8 mouse cellular contexts compared by ENCODE assay signal in the genomic region with DNA sequence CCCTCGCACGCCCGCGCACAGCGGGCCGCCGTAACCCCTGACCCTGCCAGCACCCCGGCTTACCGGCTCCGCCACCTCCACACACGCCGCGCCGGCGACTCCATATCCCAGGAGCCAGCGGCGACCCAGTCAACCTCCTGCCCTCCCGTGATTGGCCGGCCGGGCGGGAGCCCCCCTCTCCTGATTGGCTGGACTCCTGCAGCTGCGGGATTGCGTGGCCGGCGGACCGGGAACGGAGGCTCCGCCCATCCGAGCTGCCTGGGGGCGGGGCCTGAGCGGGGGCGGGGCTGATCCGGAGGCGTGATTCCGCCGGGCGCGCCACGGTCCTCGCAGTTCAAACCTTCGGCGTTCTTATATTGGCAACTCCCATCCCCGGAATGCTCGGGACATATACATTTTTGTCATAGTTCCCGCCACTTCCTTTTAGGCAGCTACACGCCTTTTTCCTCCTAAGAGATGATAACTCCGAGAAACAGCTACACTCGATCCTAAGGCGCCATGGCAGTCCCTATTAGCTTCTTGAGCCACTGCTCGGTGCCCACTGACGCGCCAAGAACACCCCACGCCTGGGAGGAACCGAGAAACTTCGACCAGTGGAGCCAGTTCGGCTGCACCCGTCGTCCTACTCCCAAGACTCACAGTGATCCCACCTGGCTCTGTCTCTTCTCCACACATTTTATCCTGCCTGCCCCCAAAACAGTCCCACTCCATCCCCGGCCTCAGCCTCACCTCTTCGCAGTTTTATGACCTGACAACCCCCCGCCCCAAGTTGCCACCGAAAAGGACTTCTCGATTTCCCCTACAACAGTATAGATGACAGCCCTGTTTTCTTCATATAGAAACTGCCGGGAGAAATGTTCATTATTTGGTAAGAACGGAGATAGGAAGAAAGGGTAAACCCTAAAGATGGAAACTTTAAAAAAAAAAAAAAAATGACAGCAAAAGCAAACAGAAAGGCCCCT. TPM values are rescaled to one million over a fixed set of nuclear protein-coding genes. Genes with fewer than 3 reads are reported as not detected.
DNase-seq lines count a peak whose midpoint lies in the region; ATAC-seq and TF ChIP-seq lines count a peak whose summit lies in the region.

No protein-coding gene starts in this region.

- H3K9ac ChIP-seq in heart, embryonic 11.5 days (ENCODE audit: low read depth, low read length), result peak overlapping the region; percentile 83
- H3K9ac ChIP-seq in kidney, embryonic 16.5 days (replicated peaks; ENCODE audit: low read length), result peak overlapping the region; percentile 89
- peak overlapping the region; percentile 90 for H3K9ac ChIP-seq in liver, adult 2 months (ENCODE audit: low read depth, low read length)

- peak; percentile 94 for DNase-seq in A20 (ENCODE audit: low read depth, low spot score)
- DNase-seq in liver, adult 2 months (ENCODE audit: extremely low read depth, low read depth, low spot score), result peak; percentile 81
- DNase-seq in splenic B cell, adult 2 months (ENCODE audit: low read depth, low spot score), result peak; percentile 92

- peak; percentile 95 for ATAC-seq in heart, embryonic 11.5 days (replicated peaks; ENCODE audit: insufficient number of reproducible peaks, low FRiP score, low TSS enrichment)
- ATAC-seq in kidney, embryonic 16.5 days (ENCODE audit: low FRiP score, low TSS enrichment), result peak; percentile 95

- TF ChIP-seq CTCF in bone marrow macrophage, adult 2 months (IDR thresholded peaks at IDR 0.05; ENCODE audit: low read depth, low read length), result no peak
- no peak for TF ChIP-seq CTCF in embryonic fibroblast, embryonic 13.5 days (IDR thresholded peaks at IDR 0.05; ENCODE audit: borderline replicate concordance, insufficient read depth, low read length)
- TF ChIP-seq CTCF in liver, adult 2 months (IDR thresholded peaks at IDR 0.05; ENCODE audit: low read depth, low read length), result no peak

- peak overlapping the region; percentile 72 for H3K4me3 ChIP-seq in bone marrow macrophage, adult 2 months (ENCODE audit: insufficient read depth, low read length)
- H3K4me3 ChIP-seq in embryonic fibroblast, embryonic 13.5 days (ENCODE audit: insufficient read depth, low read length), result peak overlapping the region; percentile 93
- peak overlapping the region; percentile 73 for H3K4me3 ChIP-seq in heart, embryonic 11.5 days (ENCODE audit: low read depth, low read length)
- peak overlapping the region; percentile 81 for H3K4me3 ChIP-seq in kidney, embryonic 16.5 days (ENCODE audit: low read length)
- H3K4me3 ChIP-seq in liver, adult 2 months (ENCODE audit: insufficient read depth, low read depth, low read length), result peak overlapping the region; percentile 74
- peak overlapping the region; percentile 31 for H3K4me3 ChIP-seq in myocyte

- peaks cover 28% of the 10 kb centered on the region for H3K4me1 ChIP-seq in bone marrow macrophage, adult 2 months (ENCODE audit: control insufficient read depth, insufficient read depth, low read length)
- H3K4me1 ChIP-seq in embryonic fibroblast, embryonic 13.5 days (ENCODE audit: control insufficient read depth, insufficient read depth, low read length), result peaks cover 17% of the 10 kb centered on the region
- peaks cover 32% of the 10 kb centered on the region for H3K4me1 ChIP-seq in heart, embryonic 11.5 days (ENCODE audit: control insufficient read depth, insufficient read depth, low read length)
- H3K4me1 ChIP-seq in kidney, embryonic 16.5 days (ENCODE audit: insufficient read depth, low read length), result peaks cover 36% of the 10 kb centered on the region
- peaks cover 18% of the 10 kb centered on the region for H3K4me1 ChIP-seq in liver, adult 2 months (ENCODE audit: control insufficient read depth, insufficient read depth, low read length)

- H3K27me3 ChIP-seq in heart, embryonic 11.5 days (ENCODE audit: control insufficient read depth, insufficient read depth, low read length), result peaks cover 15% of the 10 kb centered on the region
- peaks cover 5% of the 10 kb centered on the region; the same call in 1 of the 2 replicates for H3K27me3 ChIP-seq in kidney, embryonic 16.5 days (ENCODE audit: insufficient read depth, low read length)
- H3K27me3 ChIP-seq in liver, adult 2 months (ENCODE audit: control insufficient read depth, insufficient read depth, low read length), result no peaks in the 10 kb centered on the region
- no peaks in the 10 kb centered on the region for H3K27me3 ChIP-seq in myocyte (ENCODE audit: control insufficient read depth, insufficient read depth, insufficient read length)
- H3K27me3 ChIP-seq in splenic B cell, adult 2 months (ENCODE audit: control insufficient read depth, insufficient read depth, low read length, poor library complexity, severe bottlenecking), result no peaks in the 10 kb centered on the region; the same call in 1 of the 2 replicates

- peaks cover 18% of the 10 kb centered on the region; the same call in 1 of the 2 replicates for H3K79me2 ChIP-seq in liver, adult 2 months (ENCODE audit: control insufficient read depth, insufficient read depth, low read length)
- peaks cover 38% of the 10 kb centered on the region for H3K79me2 ChIP-seq in myocyte (ENCODE audit: control insufficient read depth, insufficient read depth)

- H3K27ac ChIP-seq in bone marrow macrophage, adult 2 months (ENCODE audit: insufficient read depth, low read depth, low read length), result peak overlapping the region; percentile 92
- peak overlapping the region; percentile 38; the same call in 1 of the 2 replicates for H3K27ac ChIP-seq in embryonic fibroblast, embryonic 13.5 days (ENCODE audit: insufficient read depth, low read length)
- H3K27ac ChIP-seq in heart, embryonic 11.5 days (ENCODE audit: low read depth, low read length), result no peak overlapping the region
- peak overlapping the region; percentile 48 for H3K27ac ChIP-seq in kidney, embryonic 16.5 days (ENCODE audit: low read length)
- peak overlapping the region; percentile 60 for H3K27ac ChIP-seq in liver, adult 2 months (replicated peaks; ENCODE audit: insufficient read depth, low read depth, low read length)

- H3K4me2 ChIP-seq in heart, embryonic 11.5 days, result peak overlapping the region; percentile 99
- peak overlapping the region; percentile 96 for H3K4me2 ChIP-seq in kidney, embryonic 16.5 days (replicated peaks; ENCODE audit: low read depth, low read length)
- peak overlapping the region; percentile 100 for H3K4me2 ChIP-seq in myocyte (ENCODE audit: low read depth)

- H3ac ChIP-seq in myocyte (ENCODE audit: control insufficient read depth, insufficient read length), result peak overlapping the region; percentile 62

- WGBS in heart, embryonic 11.5 days (ENCODE audit: insufficient replicate concordance), result 2% methylated on average over 60 of the region's 65 CpGs
- WGBS in kidney, embryonic 16.5 days, result under 1% methylated on average over 65 of the region's 65 CpGs
- 1% methylated on average over 58 of the region's 65 CpGs for WGBS in liver, adult 2 months

- no peaks in the 10 kb centered on the region for H3K36me3 ChIP-seq in heart, embryonic 11.5 days (ENCODE audit: control insufficient read depth, insufficient read depth, low read length)
- no peaks in the 10 kb centered on the region for H3K36me3 ChIP-seq in kidney, embryonic 16.5 days (ENCODE audit: insufficient read depth, low read length)
- no peaks in the 10 kb centered on the region for H3K36me3 ChIP-seq in liver, adult 2 months (ENCODE audit: control insufficient read depth, insufficient read depth, low read length)
- H3K36me3 ChIP-seq in myocyte (ENCODE audit: control insufficient read depth, insufficient read depth), result no peaks in the 10 kb centered on the region
- no peaks in the 10 kb centered on the region for H3K36me3 ChIP-seq in splenic B cell, adult 2 months (ENCODE audit: control insufficient read depth, insufficient read depth, low read length, poor library complexity, severe bottlenecking)

- no peaks in the 10 kb centered on the region for H3K9me3 ChIP-seq in heart, embryonic 11.5 days (replicated peaks; ENCODE audit: control insufficient read depth, low read length)
- H3K9me3 ChIP-seq in kidney, embryonic 16.5 days (ENCODE audit: low read length), result no peaks in the 10 kb centered on the region

- peak; percentile 85; the same call in 1 of the 2 replicates for TF ChIP-seq POLR2A in bone marrow macrophage, adult 2 months (IDR thresholded peaks at IDR 0.05; ENCODE audit: borderline replicate concordance, low read depth, low read length)
- peak; percentile 85 for TF ChIP-seq POLR2A in embryonic fibroblast, embryonic 13.5 days (IDR thresholded peaks at IDR 0.05; ENCODE audit: low read depth, low read length)
- TF ChIP-seq POLR2A in liver, adult 2 months (IDR thresholded peaks at IDR 0.05; ENCODE audit: extremely low read depth, insufficient read depth, low read length), result peak; percentile 89
- peak; percentile 97 for TF ChIP-seq POLR2A in myocyte (IDR thresholded peaks at IDR 0.05; ENCODE audit: insufficient read length, low read depth)

RNA-seq across cellular contexts. Expression of a gene that starts 1.2 kb away (rescaled TPM):
- polyA plus RNA-seq in bone marrow macrophage, adult 2 months (2012; ENCODE audit: insufficient read depth, insufficient read length, missing spikeins), result not detected in 2 replicates
- polyA plus RNA-seq in embryonic fibroblast, embryonic 13.5 days (2011; ENCODE audit: insufficient read length, low read depth, missing spikeins), result not detected in 2 replicates
- polyA plus RNA-seq in heart, embryonic 11.5 days (2014; fragmentation: Nextera tagmentation; extraction: Ambion mirVana), result not detected in 2 replicates
- 0.19 and 0.22 TPM in 2 replicates for polyA plus RNA-seq in kidney, embryonic 16.5 days (2015; fragmentation: Nextera tagmentation; extraction: Ambion mirVana)
- not detected in 2 replicates for total RNA-seq in liver, adult 2 months (2014; rRNA removed)
- not detected in 2 replicates for polyA plus RNA-seq in liver, adult 2 months (2012; rRNA removed)
- polyA plus RNA-seq in myocyte (2012; fragmentation: generic; extraction: Trizol), result 0.05 TPM

RNA-seq across cellular contexts. Expression of a gene that starts 1.7 kb away (rescaled TPM):
- polyA plus RNA-seq in bone marrow macrophage, adult 2 months (2012; ENCODE audit: insufficient read depth, insufficient read length, missing spikeins), result 64.3 and 68.0 TPM in 2 replicates
- polyA plus RNA-seq in embryonic fibroblast, embryonic 13.5 days (2011; ENCODE audit: insufficient read length, low read depth, missing spikeins), result 40.3 and 48.5 TPM in 2 replicates
- polyA plus RNA-seq in heart, embryonic 11.5 days (2014; fragmentation: Nextera tagmentation; extraction: Ambion mirVana), result 14.9 and 15.5 TPM in 2 replicates
- polyA plus RNA-seq in kidney, embryonic 16.5 days (2015; fragmentation: Nextera tagmentation; extraction: Ambion mirVana), result 36.8 and 37.4 TPM in 2 replicates
- 14.5 and 22.3 TPM in 2 replicates for total RNA-seq in liver, adult 2 months (2014; rRNA removed)
- polyA plus RNA-seq in liver, adult 2 months (2012; rRNA removed), result 23.2 and 25.2 TPM in 2 replicates
- polyA plus RNA-seq in myocyte (2012; fragmentation: generic; extraction: Trizol), result 48.2 TPM

RNA-seq across cellular contexts. Expression of a gene that starts 45.6 kb away (rescaled TPM):
- 41.7 and 45.7 TPM in 2 replicates for polyA plus RNA-seq in bone marrow macrophage, adult 2 months (2012; ENCODE audit: insufficient read depth, insufficient read length, missing spikeins)
- polyA plus RNA-seq in embryonic fibroblast, embryonic 13.5 days (2011; ENCODE audit: insufficient read length, low read depth, missing spikeins), result 22.6 and 27.4 TPM in 2 replicates
- polyA plus RNA-seq in heart, embryonic 11.5 days (2014; fragmentation: Nextera tagmentation; extraction: Ambion mirVana), result 19.0 and 19.3 TPM in 2 replicates
- 31.8 and 33.1 TPM in 2 replicates for polyA plus RNA-seq in kidney, embryonic 16.5 days (2015; fragmentation: Nextera tagmentation; extraction: Ambion mirVana)
- 18.7 and 21.1 TPM in 2 replicates for total RNA-seq in liver, adult 2 months (2014; rRNA removed)
- 38.7 and 39.9 TPM in 2 replicates for polyA plus RNA-seq in liver, adult 2 months (2012; rRNA removed)
- polyA plus RNA-seq in myocyte (2012; fragmentation: generic; extraction: Trizol), result 24.8 TPM

RNA-seq across cellular contexts. Expression of a gene that starts 58.8 kb away (rescaled TPM):
- not detected in 2 replicates for polyA plus RNA-seq in bone marrow macrophage, adult 2 months (2012; ENCODE audit: insufficient read depth, insufficient read length, missing spikeins)
- polyA plus RNA-seq in embryonic fibroblast, embryonic 13.5 days (2011; ENCODE audit: insufficient read length, low read depth, missing spikeins), result not detected in 2 replicates
- polyA plus RNA-seq in heart, embryonic 11.5 days (2014; fragmentation: Nextera tagmentation; extraction: Ambion mirVana), result not detected in 2 replicates
- polyA plus RNA-seq in kidney, embryonic 16.5 days (2015; fragmentation: Nextera tagmentation; extraction: Ambion mirVana), result 0.35 and 1.3 TPM in 2 replicates
- total RNA-seq in liver, adult 2 months (2014; rRNA removed), result not detected in 2 replicates
- not detected in 2 replicates for polyA plus RNA-seq in liver, adult 2 months (2012; rRNA removed)
- polyA plus RNA-seq in myocyte (2012; fragmentation: generic; extraction: Trizol), result not detected

Comparison
In these comparisons a context has a peak if more than half of its experiments do, and no peak if none do; other contexts are left out.
1. H3K4me3 ChIP-seq: peak in every context shown above with its lines; median percentile 93 in embryonic fibroblast, embryonic 13.5 days; 81 in kidney, embryonic 16.5 days; 74 in liver, adult 2 months; 73 in heart, embryonic 11.5 days; 72 in bone marrow macrophage, adult 2 months; 31 in myocyte.